Mouse (Mus musculus) thymus, adult 2 months (tissue): ENCODE measurements around the gene Tsr3. TPM values are rescaled to one million over a fixed set of nuclear protein-coding genes. Genes with fewer than 3 reads are reported as not detected.

Experiments
- DNase-seq: peaks from one replicate; pipeline ENCODE4 v3.0.0; 2021
- H3K27ac ChIP-seq: fragments of 200-500 bp; 2 replicates; pipeline ENCODE4 v1.5.1; 2012; ENCODE audit warnings: low read length, control low read depth; ENCODE audit not compliant: control insufficient read depth, insufficient read depth
- H3K27me3 ChIP-seq: fragments of 200-500 bp; 2 replicates; pipeline ENCODE4 v1.6.1; 2012; ENCODE audit warnings: mild to moderate bottlenecking, low read length, moderate library complexity, mixed read lengths; ENCODE audit not compliant: control insufficient read depth, insufficient read depth
- H3K36me3 ChIP-seq: fragments of 200-500 bp; 2 replicates; pipeline ENCODE4 v1.6.1; 2012; ENCODE audit warnings: mild to moderate bottlenecking, low read length, moderate library complexity; ENCODE audit not compliant: control insufficient read depth, insufficient read depth
- H3K4me1 ChIP-seq: fragments of 200-500 bp; replicated peaks from 2 replicates; pipeline ENCODE4 v1.6.1; 2012; ENCODE audit warnings: low read length; ENCODE audit not compliant: control insufficient read depth, insufficient read depth
- H3K4me3 ChIP-seq: fragments of 200-500 bp; 2 replicates; pipeline ENCODE4 v1.5.1; 2012; ENCODE audit warnings: mild to moderate bottlenecking, low read length, control low read depth, moderate library complexity; ENCODE audit not compliant: control insufficient read depth, insufficient read depth
- CTCF ChIP-seq: fragments of 200-500 bp; IDR thresholded peaks from 2 replicates; pipeline ENCODE4 v1.5.1; 2012; ENCODE audit warnings: mild to moderate bottlenecking, control low read depth, low read length, moderate library complexity, borderline replicate concordance; ENCODE audit not compliant: control insufficient read depth, poor library complexity, insufficient read depth; ENCODE audit errors: extremely low read depth
- POLR2A ChIP-seq: fragments of 200-500 bp; IDR thresholded peaks from 2 replicates; pipeline ENCODE4 v1.6.1; 2012; ENCODE audit warnings: mild to moderate bottlenecking, low read length, control low read depth, moderate library complexity; ENCODE audit not compliant: control insufficient read depth, poor library complexity, insufficient read depth; ENCODE audit errors: extremely low read depth
- WGBS: fragments of 180-500 bp; shearing (Covaris S2); methylation state at CpG from one replicate; pipeline ENCODE4 v1.1.7; 2018; 5-methylcytosine and 5-hydroxymethylcytosine counted together
- polyA plus RNA-seq: library from polyadenylated mRNA; depleted of rRNA; stranded (reverse); fragments of >200 nt; gene quantifications from 2 replicates; pipeline ENCODE4 v1.2.3, GENCODE M21; 2012; rRNA removed

The Tsr3 gene
- polyA plus RNA-seq: 38.0 and 40.9 TPM in 2 replicates

GRCm38 (mm10) chr17:25239695-25240636 is at the start of gene Tsr3, which contains the start of gene Gnptg:
Tsr3 (plus strand) TSS chr17:25240170.
Gnptg (minus strand) TSS chr17:25240124.
- peaks cover 10% of the 10 kb centered on the region for H3K36me3 ChIP-seq
- TF ChIP-seq CTCF (0 out of 2 replicates have a peak, but pooled peaks have one; percentile 22), POLR2A (no peak)
- H3K4me3 ChIP-seq: peak within 1 kb of the TSS; percentile 82
- peaks cover 11% of the 10 kb centered on the region for H3K4me1 ChIP-seq
- WGBS: under 1% methylated on average over 80 of the region's 80 CpGs
- H3K27ac ChIP-seq: no peak within 1 kb of the TSS
- no peaks in the 10 kb centered on the region for H3K27me3 ChIP-seq
- DNase-seq: peak; percentile 85

GRCm38 (mm10) chr17:25202401-25202800 is 37.6 kb upstream of the Tsr3 start:
- Histone ChIP-seq H3K27ac (no peak overlapping the region), H3K4me1 (no peaks in the 10 kb centered on the region), H3K36me3 (peaks cover 50% of the 10 kb centered on the region), H3K27me3 (no peaks in the 10 kb centered on the region), H3K4me3 (no peak overlapping the region)
- TF ChIP-seq CTCF (no peak), POLR2A (no peak)
- DNase-seq: no peak
- WGBS: 94% methylated on average over 4 of the region's 4 CpGs

- DNase-seq: no peak
- H3K4me1 ChIP-seq: peaks cover 4% of the 10 kb centered on the region; the same call in 1 of the 2 replicates
- TF ChIP-seq POLR2A (no peak), CTCF (no peak)
- no peaks in the 10 kb centered on the region for H3K27me3 ChIP-seq
- 91% methylated on average over 4 of the region's 4 CpGs for WGBS
- H3K36me3 ChIP-seq: peaks cover 66% of the 10 kb centered on the region
- no peak overlapping the region for H3K27ac ChIP-seq
- H3K4me3 ChIP-seq: no peak overlapping the region
Observed at GRCm38 (mm10) chr17:25210006-25210405, 30.0 kb upstream of the Tsr3 start.

GRCm38 (mm10) chr17:25210680-25211466 is 29.1 kb upstream of the Tsr3 start:
- TF ChIP-seq POLR2A (no peak), CTCF (no peak)
- Histone ChIP-seq H3K4me3 (no peak overlapping the region), H3K4me1 (peaks cover 4% of the 10 kb centered on the region; the same call in 1 of the 2 replicates), H3K27me3 (no peaks in the 10 kb centered on the region), H3K27ac (no peak overlapping the region), H3K36me3 (peaks cover 65% of the 10 kb centered on the region)
- no peak for DNase-seq
- WGBS: 41% methylated on average over 15 of the region's 15 CpGs

- Histone ChIP-seq H3K27ac (no peak overlapping the region), H3K27me3 (no peaks in the 10 kb centered on the region), H3K4me1 (peaks cover 4% of the 10 kb centered on the region; the same call in 1 of the 2 replicates), H3K4me3 (no peak overlapping the region), H3K36me3 (peaks cover 62% of the 10 kb centered on the region)
- no peak for DNase-seq
- 87% methylated on average over 4 of the region's 4 CpGs for WGBS
- TF ChIP-seq CTCF (no peak), POLR2A (no peak)
Observed at GRCm38 (mm10) chr17:25211705-25212104, 28.3 kb upstream of the Tsr3 start.

- 89% methylated on average over 3 of the region's 3 CpGs for WGBS
- no peak for DNase-seq
- H3K36me3 ChIP-seq: peaks cover 36% of the 10 kb centered on the region
- H3K27me3 ChIP-seq: no peaks in the 10 kb centered on the region
- H3K4me1 ChIP-seq: peaks cover 29% of the 10 kb centered on the region
- TF ChIP-seq POLR2A: no peak
- no peak for TF ChIP-seq CTCF
- H3K27ac ChIP-seq: no peak overlapping the region
- no peak overlapping the region for H3K4me3 ChIP-seq
Observed at GRCm38 (mm10) chr17:25215431-25215830, 24.5 kb upstream of the Tsr3 start.
